Mouse (Mus musculus) cerebellum, adult 2 months (tissue): ENCODE measurements around the gene Tas2r135.

Experiments
- CTCF ChIP-seq: fragments of 200-500 bp; IDR thresholded peaks from 2 replicates; pipeline ENCODE4 v1.5.1; 2011; ENCODE audit warnings: low read depth, mild to moderate bottlenecking, control low read depth, low read length, moderate library complexity, borderline replicate concordance; ENCODE audit not compliant: insufficient read depth
- POLR2A ChIP-seq: fragments of 200-500 bp; IDR thresholded peaks from 2 replicates; pipeline ENCODE4 v1.6.1; 2011; ENCODE audit warnings: low read length, control low read depth, borderline replicate concordance; ENCODE audit not compliant: insufficient read depth

- TF ChIP-seq CTCF = no peak
- TF ChIP-seq POLR2A = no peak
Measured at GRCm38 (mm10) chr6:42441395-42441794, 36.2 kb downstream of the Tas2r135 start.
